Mouse (Mus musculus) heart, postnatal 25 days (tissue): ENCODE data around the gene Rbfox3. TPM values are rescaled to one million over a fixed set of nuclear protein-coding genes. Genes with fewer than 3 reads are reported as not detected.
"Not testable (repeated sequence)": the region's sequence is repeated elsewhere in the genome, so short reads cannot be mapped to it uniquely, and the experiment has no call there.

Source experiments
- DNase-seq: peaks from one replicate; pipeline ENCODE4 v3.0.0; 2022; ENCODE audit warnings: low spot score
- intact Hi-C: fragments of 180-260 bp; cut with DNase I; formaldehyde crosslinking; loops from one replicate; pipeline ENCODE4 v1.15.1; 2025
- total RNA-seq, 2 experiments: library from RNA; stranded (reverse); gene quantifications; 2 replicates each; pipeline ENCODE4 v1.2.3; 2021

Rbfox3 gene
- total RNA-seq, 2 experiments from 2014 or later: 0.08 TPM

- no peak for DNase-seq
- intact Hi-C loops: no loop called here
These were observed 74.5 kb downstream of the Rbfox3 start for GRCm38 (mm10) chr11:118836889-118837288.

- no peak for DNase-seq
- intact Hi-C loops: no loop called here
These were observed 78.5 kb downstream of the Rbfox3 start for GRCm38 (mm10) chr11:118832793-118833481.

- intact Hi-C loops: no loop called here
These were observed 79.7 kb downstream of the Rbfox3 start for GRCm38 (mm10) chr11:118831730-118832129.

GRCm38 (mm10) chr11:118825280-118826094 lies 85.9 kb downstream of the Rbfox3 start:
- intact Hi-C loops: no loop called here
- no peak for DNase-seq

More at GRCm38 (mm10) chr11:118831730-118832129, 79.7 kb downstream of the Rbfox3 start:
- no peak for DNase-seq

GRCm38 (mm10) chr11:118821353-118821752 lies 90.0 kb downstream of the Rbfox3 start:
- intact Hi-C loops: no loop called here
- peak; percentile 20 for DNase-seq

- no peak for DNase-seq
- intact Hi-C loops: no loop called here
These were observed 92.9 kb downstream of the Rbfox3 start for GRCm38 (mm10) chr11:118818528-118818927.

- intact Hi-C loops: no loop called here
- no peak for DNase-seq
These were observed 96.3 kb downstream of the Rbfox3 start for GRCm38 (mm10) chr11:118815118-118815517.

- intact Hi-C loops: no loop called here
- no peak for DNase-seq
These were observed 97.5 kb downstream of the Rbfox3 start for GRCm38 (mm10) chr11:118813942-118814341.

GRCm38 (mm10) chr11:118811404-118811803 lies 100.0 kb downstream of the Rbfox3 start:
- DNase-seq: no peak
- intact Hi-C loops: no loop called here

GRCm38 (mm10) chr11:118807511-118807910 lies 103.9 kb downstream of the Rbfox3 start:
- DNase-seq: no peak
- intact Hi-C loops: no loop called here

GRCm38 (mm10) chr11:118794856-118795602 lies 116.4 kb downstream of the Rbfox3 start:
- no peak for DNase-seq
- intact Hi-C loops: no loop called here

- no peak for DNase-seq
- intact Hi-C loops: no loop called here
These were observed 117.8 kb downstream of the Rbfox3 start for GRCm38 (mm10) chr11:118793639-118794021.

GRCm38 (mm10) chr11:118792916-118793638 lies 118.3 kb downstream of the Rbfox3 start:
- intact Hi-C loops: no loop called here
- no peak for DNase-seq

- intact Hi-C loops: no loop called here
- no peak for DNase-seq
These were observed 119.1 kb downstream of the Rbfox3 start for GRCm38 (mm10) chr11:118792163-118792915.

GRCm38 (mm10) chr11:118791391-118791790 lies 120.0 kb downstream of the Rbfox3 start:
- intact Hi-C loops: no loop called here
- DNase-seq: no peak

- intact Hi-C loops: no loop called here
- DNase-seq: no peak
These were observed 123.3 kb downstream of the Rbfox3 start for GRCm38 (mm10) chr11:118788091-118788490.

- intact Hi-C loops: no loop called here
- DNase-seq: no peak
These were observed 128.7 kb downstream of the Rbfox3 start for GRCm38 (mm10) chr11:118782677-118783076.

- intact Hi-C loops: no loop called here
- no peak for DNase-seq
These were observed 135.6 kb downstream of the Rbfox3 start for GRCm38 (mm10) chr11:118775753-118776152.

- intact Hi-C loops, DNase-seq: not testable (repeated sequence)
These were observed 136.6 kb downstream of the Rbfox3 start for GRCm38 (mm10) chr11:118774777-118775176.
